Mouse (Mus musculus): ENCODE measurements around the gene Gm13090.

Gene Gm13090

DNA sequence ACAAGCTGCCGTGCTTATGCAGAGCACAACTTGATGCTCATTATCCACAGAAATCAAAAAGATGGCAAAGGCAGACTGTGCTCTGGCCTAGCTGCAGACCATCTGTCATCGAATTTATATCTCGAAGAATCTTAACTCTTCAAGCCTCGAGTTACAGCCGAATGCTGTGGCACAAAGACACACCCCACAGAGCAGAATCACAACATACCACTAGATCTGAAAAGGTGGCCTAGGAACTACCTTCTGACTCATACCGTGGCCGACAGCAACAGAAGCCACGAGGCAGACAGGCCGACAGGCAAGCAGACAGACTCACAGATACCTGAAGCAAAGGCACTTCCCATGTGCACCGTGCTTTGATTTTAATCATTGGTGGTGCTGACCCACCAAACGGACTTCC, 14.3 kb downstream of the Gm13090 start:
- no peak for DNase-seq

DNA sequence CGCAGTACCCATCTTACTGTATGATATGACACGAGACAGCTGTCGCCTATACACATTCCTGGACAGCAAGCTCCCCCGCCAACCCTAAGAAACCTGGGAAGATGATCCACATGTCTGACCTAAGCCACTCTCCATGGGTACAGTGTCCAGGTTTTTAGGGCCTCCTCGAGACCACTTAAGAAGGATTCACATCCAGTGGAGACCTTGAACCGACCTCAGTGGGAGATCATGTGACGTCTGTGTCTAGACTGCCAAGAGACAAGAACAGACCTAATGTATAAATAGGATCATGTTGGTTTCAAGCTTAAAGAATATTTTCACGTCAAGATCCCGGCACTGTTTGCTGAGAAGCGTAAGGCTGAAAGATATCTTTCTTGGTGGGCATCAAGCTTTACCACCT, 14.8 kb downstream of the Gm13090 start:
- no peak for DNase-seq

DNA sequence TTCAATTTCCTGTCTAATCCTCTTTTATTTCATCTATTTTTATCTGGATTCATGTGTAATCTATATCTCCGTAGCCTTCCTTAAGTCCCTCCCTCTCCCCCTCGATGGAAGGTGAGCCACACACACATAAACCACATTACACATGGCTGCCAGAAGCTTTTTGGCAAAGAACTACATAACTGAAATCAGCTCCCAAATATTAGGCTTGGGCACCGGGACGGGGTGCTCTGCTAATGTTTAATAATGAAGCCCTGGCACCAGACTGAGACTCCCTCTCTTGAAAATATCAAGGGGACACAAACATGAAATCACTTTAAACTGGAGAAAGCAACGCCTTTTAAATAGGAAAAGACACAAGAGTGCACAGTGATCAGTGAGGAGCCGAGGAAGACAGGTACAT, 16.5 kb downstream of the Gm13090 start:
- DNase-seq = no peak

- DNase-seq = no peak
Observed at GRCm38 (mm10) chr4:151106468-151106867, 17.1 kb downstream of the Gm13090 start.

GRCm38 (mm10) chr4:151107131-151108001, 18.0 kb downstream of the Gm13090 start:
- DNase-seq = no peak

- peak; percentile 84 to 92 for DNase-seq
Observed at GRCm38 (mm10) chr4:151108028-151108771, 18.8 kb downstream of the Gm13090 start.

GRCm38 (mm10) chr4:151108834-151109241, 19.5 kb downstream of the Gm13090 start:
- no peak for DNase-seq

DNA sequence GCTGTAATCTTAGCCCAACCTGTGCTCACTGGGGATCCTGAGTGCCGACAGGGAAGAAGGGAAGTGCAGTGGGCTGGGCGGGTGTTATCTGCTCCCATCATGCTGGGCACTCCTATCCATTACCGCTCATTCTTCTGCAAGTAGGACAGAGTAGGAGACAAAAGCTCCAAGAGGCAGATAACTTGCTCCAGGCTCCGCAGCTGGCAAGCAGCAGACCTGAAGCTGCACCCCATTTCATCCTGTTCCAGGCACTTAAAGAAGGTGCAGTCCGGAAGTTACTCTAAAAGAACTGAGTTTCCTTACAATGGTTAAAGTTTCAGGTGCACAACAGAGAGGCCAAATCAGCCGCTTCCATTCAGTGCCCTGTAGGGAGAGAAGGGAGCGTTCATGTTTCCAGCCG, 21.9 kb downstream of the Gm13090 start:
- DNase-seq = no peak

DNA sequence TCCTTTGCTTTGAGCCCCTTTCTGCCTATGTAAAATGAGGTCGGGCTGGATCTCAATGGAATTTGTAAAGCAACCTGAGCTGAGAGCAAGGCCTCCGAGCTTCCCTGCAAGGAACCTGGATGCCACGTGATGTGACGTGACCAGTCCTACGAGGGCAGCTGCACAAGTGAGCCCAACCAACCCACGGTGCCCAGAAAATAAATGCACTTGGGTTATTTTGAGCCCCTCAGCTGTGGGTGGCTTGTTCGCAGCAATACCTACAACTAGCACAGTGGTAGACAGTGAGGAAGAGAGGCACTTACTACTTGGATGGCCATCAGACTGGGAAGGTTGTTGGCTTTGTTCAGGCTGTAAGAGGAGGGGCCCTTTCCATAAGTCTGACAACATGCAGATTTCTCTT, 25.2 kb downstream of the Gm13090 start:
- DNase-seq = no peak

- DNase-seq = no peak
Observed at GRCm38 (mm10) chr4:151118883-151119282, 29.5 kb downstream of the Gm13090 start.

DNA sequence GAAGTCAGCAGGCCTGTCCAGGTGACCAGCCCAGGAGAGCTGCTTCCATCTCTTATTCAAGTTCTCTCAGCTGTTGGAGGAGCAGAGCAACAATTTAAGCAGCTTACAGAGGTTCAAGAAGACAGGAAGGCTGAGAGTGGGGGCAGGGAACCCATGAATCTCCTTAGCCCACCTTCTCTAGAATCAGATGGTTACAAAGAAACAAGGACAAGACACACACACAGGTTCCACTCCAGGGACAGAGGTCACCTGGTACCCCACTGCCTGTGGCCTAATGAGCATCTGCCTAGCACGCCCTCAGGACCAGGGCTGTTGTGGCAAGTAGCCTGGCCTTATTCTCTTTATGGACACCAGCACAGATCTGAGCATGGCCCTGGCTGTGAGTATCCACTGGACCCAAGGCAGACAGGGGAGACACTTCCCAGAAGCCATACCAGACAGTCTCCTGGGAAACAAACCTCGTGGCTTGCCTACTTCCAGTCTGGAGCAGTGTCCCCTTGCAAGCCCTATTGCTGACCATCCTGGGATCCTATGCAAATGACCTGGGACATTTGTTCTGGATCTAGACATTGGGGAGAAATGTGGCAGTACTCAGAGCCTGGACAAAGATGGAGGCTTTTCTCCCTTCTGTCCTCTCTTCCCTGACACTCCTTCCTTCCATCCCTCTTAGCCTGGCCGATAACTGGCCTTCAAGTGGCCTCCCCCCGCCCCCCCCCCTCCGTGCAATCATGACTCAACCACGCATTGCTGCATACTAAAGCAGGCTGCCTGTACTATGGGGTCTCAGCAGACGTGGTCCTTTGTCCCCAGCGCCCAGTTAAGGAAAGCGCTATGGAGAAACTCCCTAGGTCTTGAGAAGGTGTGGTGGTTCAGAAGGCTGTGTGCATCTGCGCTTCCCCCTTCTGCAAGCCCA, 38.5 kb downstream of the Gm13090 start:
- DNase-seq = no peak

GRCm38 (mm10) chr4:151128641-151129541, 39.5 kb downstream of the Gm13090 start:
- peak in 1 of 2 experiments; percentile 30 for DNase-seq

DNA sequence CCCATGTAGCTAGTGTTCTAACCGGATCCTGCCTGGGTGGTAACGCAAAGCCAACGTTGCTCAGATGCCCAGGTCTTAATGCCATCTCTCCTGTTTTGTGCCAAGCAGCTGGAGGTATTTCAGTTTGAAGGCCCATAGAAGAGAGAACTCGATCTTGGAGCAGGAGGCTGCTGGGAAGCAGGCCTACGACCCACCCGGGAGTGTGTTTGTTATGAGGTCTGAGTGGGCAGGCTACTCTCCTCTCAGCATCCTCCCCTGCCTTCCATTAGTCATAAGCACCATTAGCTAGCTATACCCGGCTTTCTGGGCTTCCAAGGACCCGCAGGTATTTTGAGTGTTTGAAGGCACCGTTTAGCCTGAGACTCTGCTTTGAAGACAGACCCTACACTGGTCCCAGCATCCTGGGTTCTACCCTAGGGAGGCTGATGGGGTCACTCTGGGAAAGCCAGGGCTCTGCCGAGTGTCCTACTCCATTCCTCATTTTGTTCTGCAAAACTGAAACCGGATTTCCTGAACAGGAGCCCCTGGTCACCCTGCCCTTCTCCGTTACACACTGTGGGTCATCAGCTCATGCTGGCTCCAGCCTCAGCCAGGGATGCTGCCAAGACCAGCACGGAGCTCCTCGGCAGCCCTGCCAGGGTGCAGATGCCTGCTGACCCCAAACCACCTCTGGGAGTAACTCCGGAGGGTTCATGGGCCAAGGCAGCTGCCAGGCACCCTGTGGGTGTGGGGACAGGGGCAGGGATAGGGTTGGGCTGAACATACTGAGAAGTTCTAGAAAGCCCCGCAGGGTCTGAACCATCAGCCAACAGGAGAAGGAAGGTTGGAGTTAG, 40.6 kb downstream of the Gm13090 start:
- DNase-seq = no peak

- DNase-seq = no peak
Observed at GRCm38 (mm10) chr4:151130756-151131490, 41.6 kb downstream of the Gm13090 start.

GRCm38 (mm10) chr4:151132493-151132892, 43.1 kb downstream of the Gm13090 start:
- no peak for DNase-seq

- no peak for DNase-seq
Observed at GRCm38 (mm10) chr4:151133760-151134159, 44.4 kb downstream of the Gm13090 start.

DNA sequence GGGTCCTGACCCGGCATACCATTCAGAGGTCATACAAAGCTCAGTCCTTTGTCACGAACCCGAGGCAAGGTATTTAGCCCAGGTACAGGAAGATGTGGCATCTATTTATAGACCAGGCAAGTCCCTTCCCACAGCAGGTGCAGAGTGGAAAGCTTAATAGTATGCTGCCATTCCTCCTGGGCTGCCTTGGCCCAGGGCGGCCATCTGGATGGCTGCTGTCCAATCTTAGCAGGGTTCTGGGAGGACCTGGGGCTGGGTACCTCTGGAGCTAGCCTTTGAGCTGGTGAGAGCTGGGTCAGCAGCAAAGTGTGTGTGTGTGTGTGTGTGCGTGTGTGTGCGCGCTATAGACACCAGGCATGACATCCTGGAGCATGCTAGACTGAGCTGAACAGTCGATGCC, 46.1 kb downstream of the Gm13090 start:
- DNase-seq = no peak

DNA sequence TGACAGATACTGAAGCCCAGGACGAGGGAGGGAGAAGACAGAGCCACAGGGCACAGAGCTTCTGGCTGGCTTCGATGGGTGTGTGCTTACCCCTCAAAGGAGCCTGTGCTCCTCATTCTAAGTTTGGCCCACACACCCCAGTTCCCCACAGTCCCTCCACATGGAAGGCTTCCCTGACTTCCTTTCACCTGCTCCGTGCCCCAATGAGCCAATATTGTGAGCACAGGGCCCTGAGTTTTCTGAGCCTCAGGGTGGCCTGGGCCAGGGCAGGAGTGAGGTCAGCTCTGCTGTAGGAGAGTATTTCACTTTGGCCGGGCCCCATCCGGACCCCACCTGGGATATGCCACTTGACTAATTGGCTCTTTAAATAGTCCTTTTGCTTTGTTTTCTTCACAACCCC, 48.3 kb downstream of the Gm13090 start:
- DNase-seq = no peak

- DNase-seq = peak; percentile 7 to 53
Observed at GRCm38 (mm10) chr4:151138135-151138534, 48.8 kb downstream of the Gm13090 start.

DNA sequence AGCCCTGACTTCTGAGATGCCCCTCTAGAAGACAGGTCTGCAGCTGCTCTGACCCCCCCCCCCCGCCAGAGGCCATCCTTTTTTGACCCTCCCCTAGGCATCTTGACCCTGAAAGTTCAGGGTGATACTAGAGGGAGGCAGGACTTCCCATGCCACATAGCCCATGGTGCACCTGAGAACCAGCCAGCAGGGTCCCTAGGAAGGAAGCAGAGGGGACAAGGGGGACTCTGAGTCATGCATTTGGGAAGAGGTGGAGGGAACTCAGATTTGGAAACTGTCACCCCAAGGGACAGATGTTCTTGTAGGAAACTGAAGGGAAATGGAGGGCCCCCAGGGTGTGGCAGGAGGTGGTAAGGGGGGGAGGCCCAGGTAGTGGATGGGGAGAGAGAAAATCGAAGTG, 49.2 kb downstream of the Gm13090 start:
- no peak for DNase-seq

Data from kidney, postnatal 25 days (tissue).